Mouse (Mus musculus) neural tube, embryonic 12.5 days (tissue): Measurements from ENCODE around the gene Tango2. TPM values are rescaled to one million over a fixed set of nuclear protein-coding genes. Genes with fewer than 3 reads are reported as not detected.

Experiments
- ATAC-seq: fragments of 200-750 bp; cut with Nextera tagmentation; 2 replicates; pipeline ENCODE4 v1.8.0; 2017; ENCODE audit warnings: low read depth, mild to moderate bottlenecking, moderate TSS enrichment, moderate library complexity; ENCODE audit not compliant: low FRiP score
- H3K27ac ChIP-seq: fragments of 300-500 bp; sonication (generic); 2 replicates; pipeline ENCODE4 v1.5.1; 2016
- H3K27me3 ChIP-seq: fragments of 300-500 bp; sonication (generic); replicated peaks from 2 replicates; pipeline ENCODE4 v1.6.1; 2016; ENCODE audit warnings: mild to moderate bottlenecking
- H3K36me3 ChIP-seq: fragments of 300-500 bp; sonication (generic); 2 replicates; pipeline ENCODE4 v1.6.1; 2016; ENCODE audit warnings: mild to moderate bottlenecking
- H3K4me1 ChIP-seq: fragments of 300-500 bp; sonication (generic); 2 replicates; pipeline ENCODE4 v1.6.1; 2016
- H3K4me2 ChIP-seq: fragments of 300-500 bp; sonication (generic); replicated peaks from 2 replicates; pipeline ENCODE4 v1.6.1; 2016; ENCODE audit warnings: mild to moderate bottlenecking
- H3K4me3 ChIP-seq: fragments of 300-500 bp; sonication (generic); 2 replicates; pipeline ENCODE4 v1.5.1; 2016
- H3K9ac ChIP-seq: fragments of 300-500 bp; sonication (generic); 2 replicates; pipeline ENCODE4 v1.6.1; 2016; ENCODE audit warnings: mild to moderate bottlenecking
- H3K9me3 ChIP-seq: fragments of 300-500 bp; sonication (generic); 2 replicates; pipeline ENCODE4 v1.6.1; 2016; ENCODE audit warnings: mild to moderate bottlenecking
- WGBS: fragments of 180-500 bp; shearing (Covaris S2); methylation state at CpG from one replicate; pipeline ENCODE4 v1.1.7; 2016; 5-methylcytosine and 5-hydroxymethylcytosine counted together
- polyA plus RNA-seq: library from polyadenylated mRNA; unstranded; fragments of >200 nt; fragmentation: Nextera tagmentation; extraction: Ambion mirVana; gene quantifications from 2 replicates; pipeline ENCODE4 v1.2.1, GENCODE M21; 2016

Gene Tango2
- polyA plus RNA-seq, 1 experiment from 2014 or later: 60.0 TPM

DNA sequence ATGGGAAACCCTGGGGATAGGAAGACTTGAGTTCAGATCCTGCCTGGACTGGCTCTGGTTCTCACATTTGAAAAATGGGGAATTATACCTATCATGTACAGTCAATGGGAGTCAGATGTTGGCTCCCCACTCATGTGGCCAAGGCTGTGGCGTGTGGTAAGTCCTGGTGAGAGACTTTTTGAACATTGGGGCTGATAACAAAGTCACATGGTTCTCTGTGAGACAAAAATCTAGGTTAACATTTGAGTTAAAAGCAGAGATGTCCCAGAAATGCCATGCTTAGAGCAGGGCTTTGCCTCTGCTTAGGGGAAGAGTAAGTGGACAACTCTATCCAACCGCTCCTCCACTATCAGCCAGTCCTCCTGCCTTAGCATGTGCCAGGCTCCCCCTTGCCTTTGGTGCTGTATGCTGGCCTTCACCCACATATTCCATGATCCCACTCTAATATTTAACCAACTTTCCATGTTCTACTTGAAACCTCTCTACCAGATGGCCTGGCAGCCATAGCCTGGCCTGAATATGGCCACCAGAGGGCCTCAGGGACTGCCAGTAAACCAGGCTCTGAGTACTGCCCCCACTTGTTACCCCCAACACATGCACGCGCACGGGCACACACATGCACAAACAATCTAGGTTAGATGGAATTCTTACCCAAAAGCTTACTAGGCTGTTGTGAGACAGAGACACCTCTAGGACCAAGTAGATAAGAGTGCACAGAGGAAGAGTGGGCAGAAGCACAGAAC lies 3.6 kb upstream of the Tango2 start:
- WGBS: 59% methylated on average over 5 of the region's 5 CpGs
- H3K36me3 ChIP-seq: peaks cover 4% of the 10 kb centered on the region; the same call in 1 of the 2 replicates
- no peak overlapping the region for H3K9ac ChIP-seq
- no peaks in the 10 kb centered on the region for H3K9me3 ChIP-seq
- H3K4me2 ChIP-seq: no peak overlapping the region
- peaks cover 7% of the 10 kb centered on the region for H3K27me3 ChIP-seq
- H3K27ac ChIP-seq: no peak overlapping the region
- H3K4me1 ChIP-seq: peaks cover 14% of the 10 kb centered on the region
- ATAC-seq: no peak
- no peak overlapping the region for H3K4me3 ChIP-seq

DNA sequence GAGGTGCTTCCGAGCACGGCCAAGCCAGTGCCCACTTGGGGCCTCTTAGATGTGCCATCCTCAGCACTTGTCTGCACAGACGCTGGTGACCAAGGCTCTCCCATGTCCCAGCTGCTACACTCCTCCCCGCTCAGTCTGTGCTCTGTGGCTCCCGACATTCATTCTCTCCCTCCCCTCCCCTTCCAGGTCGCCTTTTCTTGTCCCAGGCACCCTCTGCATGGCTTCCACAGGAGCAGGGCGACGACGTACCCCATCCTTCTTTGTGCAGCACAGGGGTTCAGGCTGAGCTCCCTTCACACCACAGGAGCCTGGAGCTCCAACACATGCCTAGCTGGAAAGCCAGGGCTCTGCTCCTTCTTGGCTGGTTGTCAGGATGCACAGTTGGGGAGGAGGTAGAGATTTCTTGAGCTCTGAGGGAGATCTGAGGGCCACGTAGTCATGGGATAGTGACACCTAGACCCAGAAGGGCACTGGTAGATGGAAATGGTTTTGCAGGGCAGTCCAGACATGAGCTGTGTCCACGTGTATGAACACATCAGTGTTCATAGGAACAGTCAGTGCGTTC lies 1.9 kb upstream of the Tango2 start:
- H3K27ac ChIP-seq: no peak overlapping the region
- WGBS: 79% methylated on average over 12 of the region's 12 CpGs
- H3K36me3 ChIP-seq: peaks cover 4% of the 10 kb centered on the region; the same call in 1 of the 2 replicates
- H3K9ac ChIP-seq: peak overlapping the region; percentile 18
- no peak overlapping the region for H3K4me3 ChIP-seq
- H3K27me3 ChIP-seq: peaks cover 7% of the 10 kb centered on the region
- no peaks in the 10 kb centered on the region for H3K9me3 ChIP-seq
- ATAC-seq: no peak
- peaks cover 14% of the 10 kb centered on the region for H3K4me1 ChIP-seq
- peak overlapping the region; percentile 90 for H3K4me2 ChIP-seq

DNA sequence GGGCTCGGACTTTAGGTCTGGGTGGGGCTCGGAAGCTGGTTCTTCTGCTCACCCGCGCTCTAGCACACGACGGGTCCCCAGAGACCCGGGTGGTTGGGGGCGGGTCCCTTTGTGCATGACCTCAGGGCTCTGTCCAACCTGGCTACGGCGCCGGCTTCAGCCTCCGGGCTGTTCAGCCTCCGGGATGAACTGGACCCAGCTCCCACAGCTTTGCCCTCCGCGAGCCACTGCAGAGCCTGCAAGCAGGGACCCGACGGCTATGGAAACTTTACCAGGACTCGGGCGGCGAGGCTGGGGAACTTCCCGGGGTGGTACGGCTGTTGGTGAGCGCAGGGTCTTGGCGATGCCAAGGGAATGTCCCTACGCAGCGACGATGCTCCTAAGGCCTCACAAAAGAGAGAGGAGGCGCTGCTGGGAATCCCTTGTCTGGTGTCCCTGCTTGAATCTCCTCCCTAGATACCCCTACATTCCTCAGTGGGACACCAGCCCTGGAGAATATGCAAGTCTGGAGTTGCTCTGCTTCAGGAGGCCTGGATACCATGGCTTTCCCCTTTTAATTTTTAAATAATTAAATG lies 785 bp upstream of the Tango2 start:
- peaks cover 4% of the 10 kb centered on the region; the same call in 1 of the 2 replicates for H3K36me3 ChIP-seq
- peak; percentile 7; the same call in 1 of the 2 replicates for ATAC-seq
- peak overlapping the region; percentile 90 for H3K4me3 ChIP-seq
- H3K9ac ChIP-seq: peak overlapping the region; percentile 78
- peaks cover 7% of the 10 kb centered on the region for H3K27me3 ChIP-seq
- H3K9me3 ChIP-seq: no peaks in the 10 kb centered on the region
- H3K27ac ChIP-seq: no peak overlapping the region
- under 1% methylated on average over 28 of the region's 28 CpGs for WGBS
- peaks cover 19% of the 10 kb centered on the region for H3K4me1 ChIP-seq
- peak overlapping the region; percentile 90 for H3K4me2 ChIP-seq

DNA sequence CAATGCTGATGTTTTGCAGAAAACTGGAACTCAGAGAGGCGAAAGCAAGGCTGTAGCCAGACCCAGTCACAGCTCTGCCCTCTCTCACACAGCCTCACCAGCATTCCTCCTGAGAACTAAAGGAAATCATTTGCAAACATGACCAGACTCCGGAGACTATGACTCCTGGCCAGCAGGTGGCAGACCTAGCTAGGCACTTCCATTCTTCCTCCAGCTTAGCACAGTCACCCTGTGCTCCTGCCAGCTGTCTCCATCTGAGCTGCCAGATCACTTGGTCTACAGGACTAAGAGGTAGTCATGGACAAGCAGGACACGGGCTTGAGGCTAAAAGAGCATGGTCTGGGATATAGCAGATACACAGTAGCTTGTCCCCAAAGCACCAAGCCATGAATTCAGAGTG lies 2.7 kb downstream of the Tango2 start:
- H3K4me2 ChIP-seq: no peak overlapping the region
- peaks cover 4% of the 10 kb centered on the region; the same call in 1 of the 2 replicates for H3K27me3 ChIP-seq
- no peak overlapping the region for H3K4me3 ChIP-seq
- 8% methylated on average over 3 of the region's 3 CpGs for WGBS
- H3K9ac ChIP-seq: no peak overlapping the region
- no peaks in the 10 kb centered on the region for H3K9me3 ChIP-seq
- H3K36me3 ChIP-seq: no peaks in the 10 kb centered on the region
- H3K4me1 ChIP-seq: peaks cover 29% of the 10 kb centered on the region
- H3K27ac ChIP-seq: no peak overlapping the region
- peak; percentile 11 for ATAC-seq

DNA sequence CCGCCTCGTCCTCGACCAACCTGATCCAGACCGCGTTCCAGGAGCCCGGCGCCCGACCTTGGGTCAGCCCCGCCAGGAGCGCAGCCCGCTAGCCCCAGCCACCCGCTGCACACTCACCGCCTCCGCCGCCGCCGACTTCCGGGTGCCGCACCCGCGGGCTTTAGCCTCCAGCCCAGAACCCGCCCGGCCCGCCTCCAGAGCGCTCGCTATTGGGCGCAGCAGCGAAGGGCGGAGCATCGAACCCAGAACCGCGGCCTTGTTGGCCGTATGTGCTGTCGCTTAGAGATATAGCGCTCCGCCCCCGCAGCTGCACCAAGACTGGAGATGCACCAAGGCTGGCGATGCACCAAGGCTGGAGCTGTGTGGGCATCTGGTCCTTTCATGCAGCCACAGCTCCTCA lies 4.1 kb downstream of the Tango2 start:
- WGBS: under 1% methylated on average over 38 of the region's 38 CpGs
- peak overlapping the region; percentile 64 for H3K9ac ChIP-seq
- H3K4me1 ChIP-seq: peaks cover 17% of the 10 kb centered on the region
- H3K27ac ChIP-seq: peak overlapping the region; percentile 43; the same call in 1 of the 2 replicates
- ATAC-seq: peak; percentile 90
- H3K36me3 ChIP-seq: no peaks in the 10 kb centered on the region
- H3K27me3 ChIP-seq: no peaks in the 10 kb centered on the region
- H3K4me3 ChIP-seq: peak overlapping the region; percentile 51
- peak overlapping the region; percentile 77 for H3K4me2 ChIP-seq
- H3K9me3 ChIP-seq: no peaks in the 10 kb centered on the region

DNA sequence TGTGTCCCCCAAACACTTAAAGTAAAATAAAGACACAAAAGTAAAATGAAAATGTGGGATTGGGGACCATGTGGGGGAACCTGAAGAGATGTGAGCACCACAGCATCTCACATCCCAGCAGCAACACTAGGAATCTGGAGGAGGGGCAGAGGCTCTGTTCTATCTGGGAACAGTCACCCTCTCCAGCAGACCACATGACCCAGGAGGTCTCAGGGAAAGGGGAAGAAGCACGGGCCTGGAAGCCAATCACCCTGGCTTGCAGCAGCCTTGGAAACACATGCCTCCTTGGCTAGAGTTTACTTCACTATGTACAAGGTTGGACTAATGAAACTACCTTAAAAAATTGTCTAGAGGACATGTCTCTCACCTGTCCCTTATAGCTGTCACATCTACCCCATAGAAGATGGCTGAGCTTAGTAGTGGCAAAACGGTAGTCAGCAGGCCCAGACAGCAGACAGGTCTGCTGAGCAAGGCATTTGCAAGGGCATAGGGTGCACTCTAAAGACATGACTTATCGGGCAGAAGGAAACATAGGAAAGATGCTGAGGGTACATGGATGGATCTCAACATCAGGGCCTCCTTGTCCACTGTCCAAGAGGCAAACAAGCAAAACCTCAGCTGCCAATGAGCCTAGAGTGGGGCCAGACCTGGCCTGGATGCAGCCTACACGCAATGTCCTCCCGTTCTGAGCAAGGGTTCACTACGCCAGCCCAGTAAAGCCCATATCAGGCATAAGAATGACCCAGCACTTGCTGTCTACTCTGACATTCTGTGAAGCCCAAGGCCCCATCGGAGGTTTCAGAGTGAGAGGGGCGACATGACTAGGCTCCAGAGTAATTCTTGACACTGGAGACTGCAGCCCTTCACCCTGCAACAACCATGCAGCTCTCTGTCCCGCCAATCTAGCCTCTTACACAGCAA lies 5.0 kb downstream of the Tango2 start:
- WGBS: 41% methylated on average over 9 of the region's 9 CpGs

DNA sequence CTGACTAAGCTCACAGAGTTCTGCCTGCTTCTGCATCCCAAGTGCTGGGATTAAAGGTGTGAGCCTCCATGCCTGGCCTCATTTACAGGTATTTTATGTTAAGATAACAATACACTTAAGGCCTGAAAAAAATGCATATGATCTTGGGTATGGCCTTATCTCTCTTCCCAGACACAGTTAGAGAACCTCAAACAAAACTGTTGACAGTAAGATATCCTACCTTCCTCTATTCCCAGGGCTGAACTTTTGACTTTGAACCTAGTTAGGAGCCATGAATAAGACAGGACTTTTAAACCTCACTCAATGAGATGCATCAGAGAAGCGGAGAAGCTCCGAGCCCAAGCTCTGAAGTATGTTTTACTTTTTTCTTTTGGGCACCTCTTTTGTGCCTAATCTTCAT lies 5.8 kb downstream of the Tango2 start:
- Histone ChIP-seq H3K36me3 (peaks cover 5% of the 10 kb centered on the region), H3K9ac (no peak overlapping the region), H3K27me3 (no peaks in the 10 kb centered on the region), H3K4me2 (no peak overlapping the region), H3K9me3 (no peaks in the 10 kb centered on the region), H3K4me1 (peaks cover 17% of the 10 kb centered on the region), H3K27ac (no peak overlapping the region), H3K4me3 (no peak overlapping the region)
- 91% methylated on average over 2 of the region's 2 CpGs for WGBS
- ATAC-seq: no peak

More for the DNA sequence above, 5.0 kb downstream of the Tango2 start:
- peak; percentile 0; the same call in 1 of the 2 replicates for ATAC-seq
- H3K27ac ChIP-seq: no peak overlapping the region
- peak overlapping the region; percentile 77 for H3K4me2 ChIP-seq
- H3K9me3 ChIP-seq: no peaks in the 10 kb centered on the region
- H3K9ac ChIP-seq: peak overlapping the region; percentile 64
- H3K4me1 ChIP-seq: peaks cover 17% of the 10 kb centered on the region
- peak overlapping the region; percentile 51 for H3K4me3 ChIP-seq
- peaks cover 5% of the 10 kb centered on the region for H3K36me3 ChIP-seq
- H3K27me3 ChIP-seq: no peaks in the 10 kb centered on the region

DNA sequence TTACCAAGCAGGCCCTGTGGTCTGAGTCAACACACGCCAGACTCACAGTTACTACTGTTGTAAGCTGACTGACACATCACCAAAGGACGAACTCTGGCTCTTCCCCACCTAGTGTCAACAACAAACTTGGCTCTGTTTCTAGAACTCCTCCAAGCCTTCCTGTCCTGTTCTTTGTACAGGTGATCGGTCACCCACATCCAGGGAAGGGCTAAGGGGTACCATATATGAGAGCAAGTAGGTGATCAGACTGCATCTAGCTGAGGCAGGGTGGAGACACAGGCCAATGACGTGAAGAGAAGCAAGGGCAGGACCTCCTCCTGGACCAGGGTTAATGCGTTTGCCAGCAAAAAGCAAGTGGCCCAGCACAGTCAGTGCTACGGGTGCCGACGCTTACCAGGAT lies 6.3 kb downstream of the Tango2 start:
- WGBS: 93% methylated on average over 8 of the region's 8 CpGs
- H3K4me1 ChIP-seq: peaks cover 17% of the 10 kb centered on the region
- H3K36me3 ChIP-seq: peaks cover 5% of the 10 kb centered on the region
- ATAC-seq: no peak
- no peak overlapping the region for H3K9ac ChIP-seq
- H3K27ac ChIP-seq: no peak overlapping the region
- no peak overlapping the region for H3K4me2 ChIP-seq
- H3K9me3 ChIP-seq: no peaks in the 10 kb centered on the region
- no peak overlapping the region for H3K4me3 ChIP-seq
- no peaks in the 10 kb centered on the region for H3K27me3 ChIP-seq

DNA sequence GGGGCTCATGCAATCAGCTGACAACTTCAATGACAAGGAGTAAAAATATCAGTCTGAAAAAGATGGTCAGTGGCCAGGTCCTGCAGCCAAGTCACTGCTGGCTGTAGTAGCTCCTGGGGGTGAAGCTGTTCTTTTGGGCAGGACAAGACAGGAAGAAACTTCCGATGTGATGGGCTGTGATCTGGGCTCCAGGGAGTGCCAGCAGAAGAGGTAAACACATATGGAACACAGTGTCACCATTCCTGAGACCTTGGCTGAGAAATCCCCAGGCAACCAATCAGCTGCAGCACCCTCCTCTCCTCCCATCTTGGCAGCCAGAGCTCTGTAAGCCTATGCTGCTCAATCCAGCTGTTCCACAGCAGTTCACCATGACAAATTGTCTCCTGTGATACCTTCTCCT lies 8.0 kb downstream of the Tango2 start:
- Histone ChIP-seq H3K36me3 (peaks cover 5% of the 10 kb centered on the region), H3K4me1 (peaks cover 17% of the 10 kb centered on the region), H3K4me2 (no peak overlapping the region), H3K9ac (no peak overlapping the region), H3K9me3 (no peaks in the 10 kb centered on the region), H3K27ac (no peak overlapping the region), H3K27me3 (no peaks in the 10 kb centered on the region), H3K4me3 (no peak overlapping the region)
- WGBS: 80% methylated on average over 1 of the region's 1 CpGs
- ATAC-seq: no peak

DNA sequence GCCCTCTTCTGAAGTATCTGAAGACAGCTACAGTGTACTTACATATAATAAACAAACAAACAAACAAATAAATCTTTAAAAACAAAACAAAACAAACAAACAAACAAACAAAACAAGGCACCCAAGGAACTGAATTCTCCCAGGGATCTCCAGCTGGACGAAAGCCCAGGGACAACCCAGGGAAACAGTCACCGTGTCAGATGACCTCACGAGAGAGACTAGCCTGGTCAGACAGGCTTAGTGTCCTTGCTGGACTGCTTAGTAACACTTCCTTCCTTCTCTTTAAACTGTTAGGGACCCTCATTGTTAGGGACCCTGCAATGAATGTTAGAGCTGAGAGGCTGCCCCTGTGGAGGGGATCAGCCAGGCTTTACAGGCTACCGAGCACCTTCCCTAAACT lies 10.6 kb downstream of the Tango2 start:
- Histone ChIP-seq H3K9me3 (no peaks in the 10 kb centered on the region), H3K4me2 (no peak overlapping the region), H3K4me3 (no peak overlapping the region), H3K27me3 (no peaks in the 10 kb centered on the region), H3K4me1 (peaks cover 3% of the 10 kb centered on the region; the same call in 1 of the 2 replicates), H3K27ac (no peak overlapping the region), H3K36me3 (peaks cover 9% of the 10 kb centered on the region), H3K9ac (no peak overlapping the region)
- no peak for ATAC-seq
- WGBS: 90% methylated on average over 4 of the region's 4 CpGs

DNA sequence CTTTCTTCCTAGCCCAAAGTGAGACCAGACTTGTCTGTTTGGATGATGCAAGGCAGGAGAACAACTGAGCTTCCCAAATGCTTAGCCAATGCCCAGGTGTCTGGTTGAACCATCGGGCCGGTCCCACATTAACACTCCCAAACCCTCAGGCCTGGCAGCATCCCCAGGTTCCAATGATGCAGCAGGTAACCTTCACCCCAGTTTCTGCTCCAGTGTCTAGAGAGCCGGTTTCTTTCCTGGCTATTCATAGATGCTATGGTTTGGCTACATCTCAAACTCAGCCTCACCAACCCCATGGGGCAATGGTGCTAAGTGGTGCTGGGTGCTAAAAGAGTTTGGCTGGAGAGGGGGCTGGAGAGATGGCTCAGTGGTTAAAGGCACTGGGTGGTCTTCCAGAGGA lies 11.9 kb downstream of the Tango2 start:
- H3K27ac ChIP-seq: no peak overlapping the region
- no peaks in the 10 kb centered on the region for H3K27me3 ChIP-seq
- H3K9ac ChIP-seq: no peak overlapping the region
- no peak overlapping the region for H3K4me2 ChIP-seq
- peaks cover 3% of the 10 kb centered on the region; the same call in 1 of the 2 replicates for H3K4me1 ChIP-seq
- H3K4me3 ChIP-seq: no peak overlapping the region
- whole genome bisulfite sequencing: 97% methylated on average over 3 of the region's 3 CpGs
- no peaks in the 10 kb centered on the region for H3K9me3 ChIP-seq
- H3K36me3 ChIP-seq: peaks cover 15% of the 10 kb centered on the region
- no peak for ATAC-seq

DNA sequence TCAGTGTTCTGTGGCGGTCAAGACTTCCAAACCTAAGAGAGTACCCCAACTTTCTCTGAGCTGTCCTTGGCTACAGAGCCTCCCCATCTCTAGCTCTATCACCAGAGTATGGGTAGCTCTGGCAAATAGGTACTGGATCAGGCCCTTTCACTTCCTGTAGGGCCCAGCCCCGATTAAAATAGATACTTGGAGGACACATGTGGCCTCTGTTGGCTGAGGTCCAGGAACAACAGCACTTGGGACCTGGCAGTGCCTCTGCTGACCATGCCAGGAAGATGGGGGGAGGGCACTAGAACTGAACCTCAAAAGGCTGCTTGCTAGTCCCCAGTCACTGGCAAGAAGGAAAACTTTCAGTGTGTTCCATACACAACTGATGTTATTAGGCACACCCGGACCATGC lies 13.9 kb downstream of the Tango2 start:
- H3K4me3 ChIP-seq: no peak overlapping the region
- no peak overlapping the region for H3K27ac ChIP-seq
- H3K36me3 ChIP-seq: peaks cover 15% of the 10 kb centered on the region
- H3K27me3 ChIP-seq: no peaks in the 10 kb centered on the region
- ATAC-seq: no peak
- H3K9me3 ChIP-seq: no peaks in the 10 kb centered on the region
- no peak overlapping the region for H3K4me2 ChIP-seq
- no peak overlapping the region for H3K9ac ChIP-seq
- WGBS: 89% methylated on average over 3 of the region's 3 CpGs
- H3K4me1 ChIP-seq: no peaks in the 10 kb centered on the region
